ENCODE assay signal across 21 mouse cellular contexts in the genomic region with DNA sequence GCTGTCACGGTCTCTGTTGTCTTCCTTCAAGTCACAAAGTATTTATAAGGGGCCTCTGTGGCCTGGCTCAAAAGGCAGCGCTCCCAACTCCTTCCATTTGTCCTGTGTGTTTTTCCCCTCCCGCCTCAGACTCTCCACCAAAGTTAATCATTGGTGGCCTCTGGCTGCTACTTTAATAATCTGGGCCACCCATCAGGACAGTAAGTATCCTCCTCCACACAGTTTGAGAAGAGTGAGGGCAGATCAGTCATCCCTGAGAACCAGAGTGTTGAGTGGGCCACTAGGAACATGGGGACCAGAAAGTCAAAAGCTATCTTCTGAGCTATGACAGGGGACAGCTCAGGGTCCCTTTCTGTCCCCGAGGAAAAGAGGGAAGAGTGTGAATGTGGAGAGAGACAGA. TPM values are rescaled to one million over a fixed set of nuclear protein-coding genes. Genes with fewer than 3 reads are reported as not detected.
DNase-seq lines count a peak whose midpoint lies in the region; ATAC-seq lines count a peak whose summit lies in the region.
"Had no signal": no experiment of that assay in that cellular context is flagged by ENCODE, and none has a peak within 500 bp of the region (broad histone marks: within the 10 kb centered on the region; RNA-seq: fewer than 3 reads in every experiment).

No protein-coding gene starts in this region.

- H3K9ac ChIP-seq in kidney, embryonic 14.5 days (ENCODE audit: low read depth, low read length) = no peak overlapping the region
- no peak overlapping the region for H3K9ac ChIP-seq in kidney, embryonic 15.5 days
- no peak overlapping the region for H3K9ac ChIP-seq in kidney, embryonic 16.5 days (replicated peaks; ENCODE audit: low read length)

- no peak overlapping the region for H3K4me2 ChIP-seq in kidney, embryonic 14.5 days (replicated peaks; ENCODE audit: low read depth, low read length)
- H3K4me2 ChIP-seq in kidney, embryonic 15.5 days = no peak overlapping the region
- H3K4me2 ChIP-seq in kidney, embryonic 16.5 days (replicated peaks; ENCODE audit: low read depth, low read length) = no peak overlapping the region

- no peaks in the 10 kb centered on the region for H3K4me1 ChIP-seq in kidney, embryonic 14.5 days (ENCODE audit: control insufficient read depth, insufficient read depth, low read length)
- peaks cover 28% of the 10 kb centered on the region for H3K4me1 ChIP-seq in kidney, embryonic 15.5 days
- H3K4me1 ChIP-seq in kidney, embryonic 16.5 days (ENCODE audit: insufficient read depth, low read length) = 0 out of 2 replicates have a peak, but pooled peaks cover 7% of the 10 kb centered on the region

- H3K27me3 ChIP-seq in kidney, embryonic 14.5 days (ENCODE audit: control insufficient read depth, insufficient read depth, low read length) = no peaks in the 10 kb centered on the region
- H3K27me3 ChIP-seq in kidney, embryonic 15.5 days = no peaks in the 10 kb centered on the region
- H3K27me3 ChIP-seq in kidney, embryonic 16.5 days (ENCODE audit: insufficient read depth, low read length) = no peaks in the 10 kb centered on the region
- H3K27me3 ChIP-seq: CH12.LX, Patski had no signal

- 66% methylated on average over 4 of the region's 4 CpGs for WGBS in kidney, embryonic 14.5 days
- WGBS in kidney, embryonic 15.5 days = 70% methylated on average over 4 of the region's 4 CpGs
- WGBS in kidney, embryonic 16.5 days = 75% methylated on average over 4 of the region's 4 CpGs

- no peak for DNase-seq in kidney, postnatal 4 days
- DNase-seq in kidney, adult 9 months = no peak
- no peak for DNase-seq in kidney, postnatal 25 days
- DNase-seq: adrenal gland, adult 2 months; adrenal gland, adult 8-10 months; adrenal gland, postnatal 10 days; adrenal gland, postnatal 14 days; adrenal gland, postnatal 25 days; adrenal gland, postnatal 36 days; B cell, adult 2 months; cerebellum, adult 11 months; cerebellum, adult 11-12 months; cerebellum, adult 18-20 months had no signal

- peak; percentile 60; the same call in 1 of the 2 replicates for ATAC-seq in kidney, embryonic 14.5 days (ENCODE audit: low FRiP score, low TSS enrichment)
- no peak for ATAC-seq in kidney, embryonic 15.5 days (replicated peaks; ENCODE audit: low FRiP score)
- peak; percentile 57 for ATAC-seq in kidney, embryonic 16.5 days (ENCODE audit: low FRiP score, low TSS enrichment)
- ATAC-seq: activated CD4-positive, CD25-positive, alpha-beta regulatory T cell, adult 4 months; CD4-positive, CD25-positive, alpha-beta regulatory T cell, adult 4 months; Patski had no signal

- H3K9me3 ChIP-seq in kidney, embryonic 14.5 days (ENCODE audit: control insufficient read depth, low read length) = no peaks in the 10 kb centered on the region
- H3K9me3 ChIP-seq in kidney, embryonic 15.5 days (replicated peaks) = no peaks in the 10 kb centered on the region
- H3K9me3 ChIP-seq in kidney, embryonic 16.5 days (ENCODE audit: low read length) = no peaks in the 10 kb centered on the region

- H3K36me3 ChIP-seq in kidney, embryonic 14.5 days (ENCODE audit: control insufficient read depth, insufficient read depth, low read length) = peaks cover 47% of the 10 kb centered on the region
- H3K36me3 ChIP-seq in kidney, embryonic 15.5 days = peaks cover 61% of the 10 kb centered on the region
- peaks cover 34% of the 10 kb centered on the region for H3K36me3 ChIP-seq in kidney, embryonic 16.5 days (ENCODE audit: insufficient read depth, low read length)
- H3K36me3 ChIP-seq: G1E had no signal

- H3K4me3 ChIP-seq in kidney, embryonic 14.5 days (ENCODE audit: low read length) = no peak overlapping the region
- H3K4me3 ChIP-seq in kidney, embryonic 15.5 days (replicated peaks) = no peak overlapping the region
- H3K4me3 ChIP-seq in kidney, embryonic 16.5 days (ENCODE audit: low read length) = no peak overlapping the region

- H3K27ac ChIP-seq in kidney, embryonic 14.5 days (ENCODE audit: low read depth, low read length) = no peak overlapping the region
- H3K27ac ChIP-seq in kidney, embryonic 15.5 days = 0 out of 2 replicates have a peak overlapping the region, but pooled peaks have one; percentile 27
- no peak overlapping the region for H3K27ac ChIP-seq in kidney, embryonic 16.5 days (ENCODE audit: low read length)

RNA-seq across cellular contexts. Expression of gene Ttc12, which starts 56.6 kb away (rescaled TPM):
- polyA plus RNA-seq in kidney, embryonic 14.5 days (2014; fragmentation: Nextera tagmentation; extraction: Ambion mirVana) = 2.4 and 2.6 TPM in 2 replicates
- 2.4 and 2.5 TPM in 2 replicates for polyA plus RNA-seq in kidney, embryonic 15.5 days (2015; fragmentation: Nextera tagmentation; extraction: Ambion mirVana)
- polyA plus RNA-seq in kidney, embryonic 16.5 days (2015; fragmentation: Nextera tagmentation; extraction: Ambion mirVana) = 3.5 and 4.0 TPM in 2 replicates
- polyA plus RNA-seq: activated CD4-positive, CD25-positive, alpha-beta regulatory T cell, adult 4 months; CD4-positive, CD25-positive, alpha-beta regulatory T cell, adult 4 months; G1E had no signal
